Mouse (Mus musculus) kidney, adult 2 months (tissue): Measurements from ENCODE around the gene Akap12.

Experiments
- CTCF ChIP-seq: fragments of 200-500 bp; conservative IDR thresholded peaks from 2 replicates; pipeline ENCODE4 v1.5.1; 2011; ENCODE audit warnings: low read depth, mild to moderate bottlenecking, control low read depth, low read length, moderate library complexity, mixed read lengths; ENCODE audit not compliant: insufficient read depth, insufficient read length
- POLR2A ChIP-seq: fragments of 200-500 bp; IDR thresholded peaks from one replicate; pipeline ENCODE4 v1.6.1; 2011; ENCODE audit warnings: low read depth, low read length, control low read depth

GRCm38 (mm10) chr10:4386609-4387591, 120.7 kb downstream of the Akap12 start:
- no peak for TF ChIP-seq CTCF
- peak; percentile 56 for TF ChIP-seq POLR2A
